Mouse (Mus musculus) ES-Bruce4 (cell line): Measurements from ENCODE around the gene 2310039H08Rik. TPM values are rescaled to one million over a fixed set of nuclear protein-coding genes. Genes with fewer than 3 reads are reported as not detected.
"Not testable (repeated sequence)": the region's sequence is repeated elsewhere in the genome, so short reads cannot be mapped to it uniquely, and the experiment has no call there.

ENCODE experiments used
- H3K27ac ChIP-seq: 2 replicates; pipeline ENCODE4 v1.5.1; 2012; ENCODE audit warnings: low read length, inconsistent platforms; ENCODE audit not compliant: insufficient read depth
- H3K27me3 ChIP-seq: 2 replicates; pipeline ENCODE4 v1.6.1; 2012; ENCODE audit warnings: mild to moderate bottlenecking, low read length, inconsistent platforms; ENCODE audit not compliant: control insufficient read depth, poor library complexity, insufficient read depth, severe bottlenecking
- H3K36me3 ChIP-seq: 2 replicates; pipeline ENCODE4 v1.6.1; 2012; ENCODE audit warnings: inconsistent platforms, mild to moderate bottlenecking, low read length, moderate library complexity; ENCODE audit not compliant: control insufficient read depth, poor library complexity, insufficient read depth, severe bottlenecking
- H3K4me1 ChIP-seq: one replicate; pipeline ENCODE4 v1.8.1; 2011; ENCODE audit warnings: low read length; ENCODE audit not compliant: control insufficient read depth, insufficient read depth
- H3K4me3 ChIP-seq: 2 replicates; pipeline ENCODE4 v1.5.1; 2011; ENCODE audit warnings: low read depth, mild to moderate bottlenecking, low read length
- H3K9ac ChIP-seq: 2 replicates; pipeline ENCODE4 v1.6.1; 2012; ENCODE audit warnings: low read depth, mild to moderate bottlenecking, inconsistent platforms; ENCODE audit not compliant: poor library complexity, severe bottlenecking
- H3K9me3 ChIP-seq: replicated peaks from 2 replicates; pipeline ENCODE4 v1.6.1; 2012; ENCODE audit warnings: mild to moderate bottlenecking, low read length, inconsistent platforms; ENCODE audit not compliant: control insufficient read depth, poor library complexity, insufficient read depth, severe bottlenecking
- CTCF ChIP-seq: IDR thresholded peaks from one replicate; pipeline ENCODE4 v1.8.1; 2011; ENCODE audit warnings: low read depth, low read length
- EP300 ChIP-seq: IDR thresholded peaks from 2 replicates; pipeline ENCODE4 v1.6.1; 2011; ENCODE audit warnings: low read depth, low read length; ENCODE audit not compliant: insufficient read depth
- POLR2A ChIP-seq: IDR thresholded peaks from one replicate; pipeline ENCODE4 v1.8.1; 2011; ENCODE audit warnings: low read length; ENCODE audit not compliant: insufficient read depth
- polyA plus RNA-seq: library from polyadenylated mRNA; stranded (reverse); fragments of >200 nt; gene quantifications from 2 replicates; pipeline ENCODE4 v1.2.4, GENCODE M21; 2011; ENCODE audit warnings: low read depth; ENCODE audit not compliant: missing spikeins, insufficient read depth, insufficient read length

Gene 2310039H08Rik
- polyA plus RNA-seq, 1 experiment = 6.7 TPM

DNA sequence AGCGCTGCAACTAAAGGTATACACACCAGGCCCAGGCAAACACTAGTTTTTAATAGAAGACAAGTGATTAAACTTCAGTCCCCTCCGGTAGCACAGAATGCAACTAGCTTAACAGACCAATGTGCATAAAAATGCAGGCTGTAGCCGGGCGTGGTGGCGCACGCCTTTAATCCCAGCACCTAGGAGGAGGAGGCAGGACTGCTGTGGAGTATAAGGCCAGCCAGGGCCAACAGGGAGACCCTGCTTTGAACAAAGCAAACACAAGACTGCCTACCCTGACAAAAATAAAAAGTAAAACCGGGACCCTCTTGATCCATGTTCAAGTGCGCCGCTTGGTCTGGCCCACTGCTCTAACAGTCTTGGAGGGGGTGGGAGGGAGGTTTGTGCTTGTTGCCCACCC is 2.6 kb downstream of the 2310039H08Rik start:
- Histone ChIP-seq H3K27me3 (no peaks in the 10 kb centered on the region), H3K9ac (no peak overlapping the region), H3K4me1 (peaks cover 2% of the 10 kb centered on the region), H3K36me3 (peaks cover 50% of the 10 kb centered on the region), H3K9me3 (no peaks in the 10 kb centered on the region), H3K4me3 (no peak overlapping the region), H3K27ac (peak overlapping the region; percentile 61)
- TF ChIP-seq POLR2A = no peak
- no peak for TF ChIP-seq CTCF
- TF ChIP-seq EP300 = no peak

DNA sequence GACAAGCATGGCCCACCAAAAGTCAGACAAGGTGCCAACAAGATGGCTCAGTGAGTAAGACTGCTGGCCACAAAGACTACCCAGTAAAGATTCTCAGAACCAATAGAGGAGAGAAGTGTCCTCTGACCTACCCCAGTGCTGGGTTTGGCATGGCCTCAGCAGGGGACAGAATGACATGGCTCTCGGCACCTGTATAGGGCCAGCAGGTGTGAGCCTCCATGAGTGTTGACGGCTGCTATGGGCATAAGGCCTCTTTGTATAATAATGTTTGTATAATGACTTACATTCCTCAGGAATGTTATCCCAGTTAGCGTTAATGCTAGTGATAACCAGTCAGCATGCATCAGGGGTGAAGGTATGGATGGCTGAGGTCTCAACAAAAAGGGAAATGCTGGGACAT is 3.7 kb downstream of the 2310039H08Rik start:
- H3K4me3 ChIP-seq = no peak overlapping the region
- no peaks in the 10 kb centered on the region for H3K27me3 ChIP-seq
- peaks cover 2% of the 10 kb centered on the region for H3K4me1 ChIP-seq
- no peaks in the 10 kb centered on the region for H3K9me3 ChIP-seq
- peaks cover 59% of the 10 kb centered on the region for H3K36me3 ChIP-seq
- H3K27ac ChIP-seq = peak overlapping the region; percentile 61; the same call in 1 of the 2 replicates
- H3K9ac ChIP-seq = no peak overlapping the region
- TF ChIP-seq POLR2A (no peak), CTCF (no peak), EP300 (no peak)

GRCm38 (mm10) chr17:46781876-46782275 is 9.4 kb downstream of the 2310039H08Rik start:
- Histone ChIP-seq H3K4me1 (peaks cover 2% of the 10 kb centered on the region), H3K27ac (peak overlapping the region; percentile 49), H3K27me3 (no peaks in the 10 kb centered on the region), H3K9me3 (no peaks in the 10 kb centered on the region), H3K9ac (peak overlapping the region; percentile 88), H3K36me3 (peaks cover 44% of the 10 kb centered on the region), H3K4me3 (peak overlapping the region; percentile 98)
- TF ChIP-seq POLR2A (no peak), EP300 (no peak)

DNA sequence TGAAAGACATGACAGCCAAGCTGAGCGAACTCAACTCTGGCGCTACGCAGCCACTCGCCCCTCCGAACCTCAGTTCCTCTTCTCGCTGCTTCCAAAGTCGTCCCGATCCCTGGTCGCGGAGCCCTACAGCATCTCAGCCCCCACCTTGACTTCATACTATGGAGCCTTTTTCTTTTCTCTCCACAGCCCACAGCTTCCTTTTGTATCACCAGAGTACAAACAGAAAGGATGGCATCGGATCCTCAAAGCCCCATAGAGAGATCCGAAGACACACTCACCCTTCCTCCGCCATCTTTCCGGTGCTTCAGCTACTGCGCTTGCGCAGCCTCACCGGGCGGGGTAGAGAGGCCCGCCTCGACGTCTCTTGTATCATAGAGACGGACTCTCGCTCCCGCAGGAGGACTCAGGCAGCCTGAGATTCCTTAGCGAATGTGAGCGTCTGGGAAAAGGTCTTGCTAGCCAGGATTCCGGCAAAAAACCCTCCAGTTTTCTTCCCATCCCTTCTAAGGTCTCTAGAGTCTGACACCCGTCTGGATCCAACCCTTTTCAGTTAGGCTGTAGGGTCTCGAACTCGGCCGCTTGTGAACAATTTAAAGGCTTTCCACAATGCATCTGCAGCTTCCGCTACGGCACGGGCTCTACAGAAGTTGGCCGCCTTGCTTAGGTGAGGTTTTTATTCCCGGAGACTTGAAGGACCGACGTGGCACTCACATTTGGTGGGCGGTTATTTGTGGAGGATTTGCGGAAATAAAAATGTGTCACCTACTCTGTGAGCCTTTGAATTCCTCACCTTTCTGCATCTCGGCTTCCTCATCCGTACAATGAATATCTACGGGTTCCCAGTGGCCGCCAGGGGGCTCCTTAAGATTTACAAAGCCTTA is 10.1 kb downstream of the 2310039H08Rik start, which contains the start of gene Rpl7l1:
TSS of gene Rpl7l1 (minus strand) at position 332 of the 881 bp plus-strand sequence.
- TF ChIP-seq CTCF (peak; percentile 23), EP300 (no peak), POLR2A (peak; percentile 91)

DNA sequence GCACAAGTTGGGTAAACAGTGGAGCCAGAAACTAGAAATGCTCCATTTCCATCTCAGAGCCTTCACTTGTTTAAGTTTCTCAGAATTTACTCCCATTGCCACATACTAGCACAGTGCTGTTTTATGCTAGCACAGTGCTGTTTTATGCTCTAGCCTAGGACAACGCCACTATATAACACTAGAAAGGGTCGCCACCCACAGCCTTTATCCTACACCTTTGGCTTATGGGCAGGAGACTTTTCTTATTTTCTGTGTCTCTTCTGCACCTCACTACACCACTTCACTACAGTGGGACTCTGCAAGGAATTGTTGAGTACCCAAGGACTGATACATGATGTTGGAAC is 10.8 kb downstream of the 2310039H08Rik start:
- peaks cover 32% of the 10 kb centered on the region for H3K36me3 ChIP-seq
- H3K4me1 ChIP-seq = peaks cover 2% of the 10 kb centered on the region
- TF ChIP-seq EP300 (no peak), CTCF (no peak), POLR2A (no peak)
- no peak overlapping the region for H3K4me3 ChIP-seq
- no peaks in the 10 kb centered on the region for H3K9me3 ChIP-seq
- peak overlapping the region; percentile 88 for H3K9ac ChIP-seq
- H3K27me3 ChIP-seq = no peaks in the 10 kb centered on the region
- H3K27ac ChIP-seq = peak overlapping the region; percentile 85

More for the DNA sequence above, 10.1 kb downstream of the 2310039H08Rik start, which contains the start of gene Rpl7l1:
- Histone ChIP-seq H3K4me1 (peaks cover 2% of the 10 kb centered on the region), H3K9ac (peak within 1 kb of the TSS; percentile 88), H3K36me3 (peaks cover 38% of the 10 kb centered on the region), H3K27ac (peak within 1 kb of the TSS; percentile 85), H3K4me3 (peak within 1 kb of the TSS; percentile 98), H3K9me3 (no peaks in the 10 kb centered on the region), H3K27me3 (no peaks in the 10 kb centered on the region)

DNA sequence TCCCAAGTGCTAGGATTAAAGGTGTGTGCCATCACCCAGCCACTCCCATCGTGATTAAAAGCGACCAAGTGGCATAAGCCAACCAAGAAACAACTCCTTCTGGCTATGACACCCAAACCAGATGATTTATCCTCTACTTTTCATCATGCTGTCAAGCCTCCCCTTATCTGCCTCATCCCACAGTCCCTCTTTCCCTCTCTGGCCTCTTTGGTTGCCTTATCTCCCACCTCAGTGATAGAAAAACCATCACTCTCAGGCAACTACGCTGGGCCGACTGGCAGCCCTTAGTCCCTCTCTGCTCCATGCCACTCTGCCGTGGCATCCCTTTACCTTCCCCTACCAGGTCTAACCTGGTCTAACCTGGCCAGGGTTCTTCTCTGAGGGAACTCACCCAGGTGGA is 14.5 kb downstream of the 2310039H08Rik start:
- Histone ChIP-seq H3K9ac (no peak overlapping the region), H3K4me3 (no peak overlapping the region), H3K9me3 (no peaks in the 10 kb centered on the region), H3K27ac (no peak overlapping the region), H3K4me1 (no peaks in the 10 kb centered on the region), H3K27me3 (no peaks in the 10 kb centered on the region), H3K36me3 (no peaks in the 10 kb centered on the region)
- TF ChIP-seq CTCF = no peak
- no peak for TF ChIP-seq POLR2A
- no peak for TF ChIP-seq EP300

DNA sequence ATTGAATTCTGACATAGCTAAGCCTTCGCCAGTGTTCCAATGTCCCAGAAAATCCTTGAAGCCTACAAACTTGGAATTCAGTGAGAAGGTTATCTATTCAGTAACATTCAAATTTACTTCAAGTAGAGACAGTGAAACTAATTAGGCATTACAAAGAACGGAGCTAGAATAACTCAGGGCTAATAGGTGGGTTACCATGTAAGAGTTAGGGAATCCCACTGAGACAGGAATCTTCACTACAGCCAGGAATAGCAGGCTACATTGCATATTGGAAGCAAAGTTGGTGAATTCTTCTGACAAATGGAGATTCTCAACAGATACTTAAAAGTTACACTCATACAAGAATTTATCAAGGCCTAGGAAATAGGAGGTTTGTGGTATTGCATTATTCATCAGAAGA is 15.5 kb downstream of the 2310039H08Rik start:
- not testable (repeated sequence) for H3K9me3 ChIP-seq

More for the DNA sequence above, 15.5 kb downstream of the 2310039H08Rik start:
- not testable (repeated sequence) for H3K27ac ChIP-seq, H3K36me3 ChIP-seq, H3K4me1 ChIP-seq, H3K9ac ChIP-seq, H3K27me3 ChIP-seq, H3K4me3 ChIP-seq
